Mouse (Mus musculus): ENCODE data around the gene Tor1aip2. TPM values are rescaled to one million over a fixed set of nuclear protein-coding genes. Genes with fewer than 3 reads are reported as not detected.

Gene Tor1aip2
- polyA plus RNA-seq, 1 experiment, result 104 TPM

- Histone ChIP-seq H3K27ac (ENCODE audit: insufficient read depth, low read depth, low read length) (no peak overlapping the region), H3K4me3 (ENCODE audit: insufficient read depth, low read length) (no peak overlapping the region), H3K4me1 (ENCODE audit: control insufficient read depth, insufficient read depth, low read length) (peaks cover 6% of the 10 kb centered on the region)
- no peak for TF ChIP-seq POLR2A (IDR thresholded peaks at IDR 0.05; ENCODE audit: borderline replicate concordance, low read depth, low read length)
- no peak for TF ChIP-seq CTCF (IDR thresholded peaks at IDR 0.05; ENCODE audit: low read depth, low read length)
Measured at GRCm38 (mm10) chr1:156019800-156020199, 15.4 kb upstream of the Tor1aip2 start.

- peaks cover 10% of the 10 kb centered on the region for H3K4me1 ChIP-seq (ENCODE audit: control insufficient read depth, insufficient read depth, low read length)
- no peak for TF ChIP-seq POLR2A (IDR thresholded peaks at IDR 0.05; ENCODE audit: borderline replicate concordance, low read depth, low read length)
- no peak for TF ChIP-seq CTCF (IDR thresholded peaks at IDR 0.05; ENCODE audit: low read depth, low read length)
- H3K4me3 ChIP-seq (ENCODE audit: insufficient read depth, low read length), result no peak overlapping the region
- H3K27ac ChIP-seq (ENCODE audit: insufficient read depth, low read depth, low read length), result no peak overlapping the region
Measured at GRCm38 (mm10) chr1:156020402-156020801, 14.8 kb upstream of the Tor1aip2 start.

GRCm38 (mm10) chr1:156024831-156025503 lies 10.2 kb upstream of the Tor1aip2 start:
- Histone ChIP-seq H3K27ac (ENCODE audit: insufficient read depth, low read depth, low read length) (peak overlapping the region; percentile 47), H3K4me3 (ENCODE audit: insufficient read depth, low read length) (no peak overlapping the region), H3K4me1 (ENCODE audit: control insufficient read depth, insufficient read depth, low read length) (peaks cover 37% of the 10 kb centered on the region)
- TF ChIP-seq POLR2A (IDR thresholded peaks at IDR 0.05; ENCODE audit: borderline replicate concordance, low read depth, low read length), result no peak
- no peak for TF ChIP-seq CTCF (IDR thresholded peaks at IDR 0.05; ENCODE audit: low read depth, low read length)

- TF ChIP-seq POLR2A (IDR thresholded peaks at IDR 0.05; ENCODE audit: borderline replicate concordance, low read depth, low read length), result no peak
- no peak for TF ChIP-seq CTCF (IDR thresholded peaks at IDR 0.05; ENCODE audit: low read depth, low read length)
- Histone ChIP-seq H3K4me1 (ENCODE audit: control insufficient read depth, insufficient read depth, low read length) (peaks cover 37% of the 10 kb centered on the region), H3K27ac (ENCODE audit: insufficient read depth, low read depth, low read length) (peak overlapping the region; percentile 95), H3K4me3 (ENCODE audit: insufficient read depth, low read length) (peak overlapping the region; percentile 18; the same call in 1 of the 2 replicates)
Measured at GRCm38 (mm10) chr1:156027849-156028248, 7.4 kb upstream of the Tor1aip2 start.

DNA sequence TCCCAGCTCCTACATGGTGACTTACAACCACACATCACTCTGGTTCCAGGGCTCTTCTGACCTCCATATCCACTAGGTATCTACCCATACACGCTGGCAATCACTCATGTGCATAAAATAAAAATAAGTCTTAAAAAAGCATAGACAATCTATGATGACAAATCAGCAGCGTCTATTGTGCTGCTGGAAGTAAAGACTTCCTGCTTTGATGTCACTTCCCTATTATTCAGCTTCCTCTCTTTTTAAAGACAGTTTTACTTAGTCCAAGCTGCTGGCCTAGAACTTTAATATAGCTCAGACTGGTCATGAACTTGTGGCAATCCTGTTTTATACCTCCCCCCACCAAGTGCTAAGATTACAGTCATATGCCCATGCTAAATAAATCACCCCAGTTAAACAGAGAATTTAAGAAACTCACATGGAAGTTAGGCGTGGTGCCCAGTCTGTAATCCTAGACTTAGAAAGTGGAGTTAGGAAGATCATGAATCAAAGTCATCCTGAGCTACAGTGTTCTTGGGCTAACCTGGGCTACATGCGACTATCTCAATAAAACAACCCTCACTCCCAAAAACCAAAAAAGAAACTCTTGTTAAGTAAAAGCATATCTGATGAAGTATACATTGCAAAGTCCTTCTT lies 6.7 kb upstream of the Tor1aip2 start:
- no peak for TF ChIP-seq CTCF (IDR thresholded peaks at IDR 0.05; ENCODE audit: low read depth, low read length)
- no peak for TF ChIP-seq POLR2A (IDR thresholded peaks at IDR 0.05; ENCODE audit: borderline replicate concordance, low read depth, low read length)
- H3K4me1 ChIP-seq (ENCODE audit: control insufficient read depth, insufficient read depth, low read length), result peaks cover 40% of the 10 kb centered on the region
- H3K4me3 ChIP-seq (ENCODE audit: insufficient read depth, low read length), result peak overlapping the region; percentile 18; the same call in 1 of the 2 replicates
- H3K27ac ChIP-seq (ENCODE audit: insufficient read depth, low read depth, low read length), result peak overlapping the region; percentile 95

- H3K4me3 ChIP-seq (ENCODE audit: insufficient read depth, low read length), result peak overlapping the region; percentile 28; the same call in 1 of the 2 replicates
- no peak overlapping the region for H3K27ac ChIP-seq (ENCODE audit: insufficient read depth, low read depth, low read length)
- peaks cover 13% of the 10 kb centered on the region for H3K4me1 ChIP-seq (ENCODE audit: control insufficient read depth, insufficient read depth, low read length)
- TF ChIP-seq CTCF (IDR thresholded peaks at IDR 0.05; ENCODE audit: low read depth, low read length), result no peak
- no peak for TF ChIP-seq POLR2A (IDR thresholded peaks at IDR 0.05; ENCODE audit: borderline replicate concordance, low read depth, low read length)
Measured at GRCm38 (mm10) chr1:156033921-156034320, 1.3 kb upstream of the Tor1aip2 start.

DNA sequence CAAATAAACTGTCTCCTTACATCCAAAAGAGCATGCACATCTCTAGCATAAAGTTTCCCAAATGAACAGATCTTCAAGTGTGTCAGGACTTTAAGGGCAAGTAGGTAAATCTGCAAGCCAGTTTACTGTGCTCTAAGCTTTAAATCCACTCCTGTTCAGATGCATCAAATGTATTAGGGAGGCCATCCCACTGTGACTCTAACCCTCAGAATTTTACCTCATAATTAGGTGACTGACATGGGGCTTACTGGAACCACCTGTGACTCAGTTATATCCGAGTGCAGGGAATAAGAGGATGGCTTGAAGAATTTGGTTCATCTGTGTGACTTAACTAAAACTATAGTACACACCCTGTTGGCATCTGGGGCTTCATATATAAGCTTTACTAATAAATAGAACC lies 542 bp upstream of the Tor1aip2 start:
- no peak for TF ChIP-seq POLR2A (IDR thresholded peaks at IDR 0.05; ENCODE audit: borderline replicate concordance, low read depth, low read length)
- TF ChIP-seq CTCF (IDR thresholded peaks at IDR 0.05; ENCODE audit: low read depth, low read length), result no peak
- H3K4me1 ChIP-seq (ENCODE audit: control insufficient read depth, insufficient read depth, low read length), result peaks cover 8% of the 10 kb centered on the region
- H3K27ac ChIP-seq (ENCODE audit: insufficient read depth, low read depth, low read length), result peak overlapping the region; percentile 98
- H3K4me3 ChIP-seq (ENCODE audit: insufficient read depth, low read length), result peak overlapping the region; percentile 90

DNA sequence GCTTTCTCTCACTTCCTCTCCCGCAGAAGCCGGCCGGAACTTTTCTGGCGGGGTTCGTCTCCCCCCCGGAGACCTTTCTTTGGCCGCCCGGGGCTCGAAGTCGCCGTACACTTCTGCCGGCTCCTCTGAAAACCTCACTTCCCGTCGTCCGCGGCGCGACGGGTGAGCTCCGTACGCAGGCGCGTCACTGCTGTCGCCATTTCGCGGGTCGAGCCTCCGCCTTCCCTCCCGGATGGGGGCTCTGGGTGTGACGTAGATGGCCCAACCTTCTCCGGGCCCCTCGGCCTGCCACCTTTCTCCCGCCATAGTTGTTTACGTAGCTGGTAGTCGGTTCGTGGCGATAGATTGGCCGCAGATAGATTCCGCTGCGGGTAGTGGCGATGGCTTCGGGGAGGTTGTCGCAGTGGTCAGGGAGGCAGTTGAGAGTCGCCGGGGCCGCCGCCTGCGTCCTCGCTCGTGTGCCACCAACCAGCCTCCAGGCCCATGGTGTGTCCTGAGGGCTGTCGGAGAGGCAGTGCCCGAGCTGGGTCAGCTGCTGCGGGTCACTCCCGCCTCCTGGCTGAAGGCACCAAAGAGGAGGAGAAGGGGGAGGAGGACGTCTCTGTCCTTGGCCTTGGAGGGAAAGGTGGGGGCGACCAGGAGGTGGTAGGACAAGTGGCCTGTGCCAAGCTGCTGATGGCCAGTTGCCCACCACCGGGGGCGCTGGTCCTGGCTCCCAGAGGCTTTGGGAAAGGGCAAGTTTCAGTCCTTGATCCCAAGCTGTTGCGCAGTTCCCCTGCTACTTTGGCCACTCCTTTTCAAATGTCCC lies 931 bp downstream of the Tor1aip2 start, which contains the start of gene Tor1aip1:
Gene Tor1aip1 (minus strand): TSS at position 551 of the 808 bp plus-strand sequence.
- H3K4me3 ChIP-seq (ENCODE audit: insufficient read depth, low read length), result peak within 1 kb of the TSS; percentile 90
- no peak for TF ChIP-seq POLR2A (IDR thresholded peaks at IDR 0.05; ENCODE audit: borderline replicate concordance, low read depth, low read length)
- TF ChIP-seq CTCF (IDR thresholded peaks at IDR 0.05; ENCODE audit: low read depth, low read length), result peak; percentile 43
- H3K27ac ChIP-seq (ENCODE audit: insufficient read depth, low read depth, low read length), result peak within 1 kb of the TSS; percentile 98
- peaks cover 10% of the 10 kb centered on the region for H3K4me1 ChIP-seq (ENCODE audit: control insufficient read depth, insufficient read depth, low read length)

- peak overlapping the region; percentile 92 for H3K27ac ChIP-seq (ENCODE audit: insufficient read depth, low read depth, low read length)
- TF ChIP-seq CTCF (IDR thresholded peaks at IDR 0.05; ENCODE audit: low read depth, low read length) (no peak), POLR2A (IDR thresholded peaks at IDR 0.05; ENCODE audit: borderline replicate concordance, low read depth, low read length) (no peak)
- peak overlapping the region; percentile 75 for H3K4me3 ChIP-seq (ENCODE audit: insufficient read depth, low read length)
- peaks cover 12% of the 10 kb centered on the region for H3K4me1 ChIP-seq (ENCODE audit: control insufficient read depth, insufficient read depth, low read length)
Measured at GRCm38 (mm10) chr1:156037144-156037583, 2.0 kb downstream of the Tor1aip2 start.
